Mouse (Mus musculus) right cerebral cortex, postnatal 10 days (tissue): ENCODE data around the gene Sart3.
"Not testable (repeated sequence)": the region's sequence is repeated elsewhere in the genome, so short reads cannot be mapped to it uniquely, and the experiment has no call there.

Experiments
- DNase-seq, 2 experiments: peaks; one replicate each; pipeline ENCODE4 v3.0.0; 2021; ENCODE audit warnings: low spot score in 2 of 2

Gene Sart3

DNA sequence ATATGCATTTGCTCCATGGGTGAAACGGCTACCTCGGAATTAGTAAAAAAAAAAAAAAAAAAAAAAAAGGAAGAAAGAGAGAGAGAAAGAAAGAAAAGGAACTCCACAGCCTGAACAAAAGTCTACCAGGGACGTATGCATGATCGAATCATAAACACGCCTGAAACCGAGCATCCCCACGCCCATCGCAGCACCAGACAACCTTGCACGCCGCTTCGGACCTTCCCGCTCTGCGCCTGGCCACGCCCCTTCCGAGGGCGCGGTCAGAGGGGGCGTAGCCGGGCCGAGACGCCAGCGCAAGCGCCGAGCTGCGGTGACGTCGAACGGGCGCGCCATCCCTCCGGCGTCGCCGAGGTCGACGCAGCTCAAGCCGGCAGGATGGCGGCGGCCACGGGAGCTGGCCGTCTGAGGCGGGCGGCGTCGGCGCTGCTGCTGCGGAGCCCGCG lies at the start of gene Sart3, which contains the start of gene Iscu:
Sart3 (minus strand) TSS at position 61 of the 446 bp plus-strand sequence.
Iscu (plus strand) TSS at position 299 of the 446 bp plus-strand sequence.
- DNase-seq = peak; percentile 95 to 96

DNA sequence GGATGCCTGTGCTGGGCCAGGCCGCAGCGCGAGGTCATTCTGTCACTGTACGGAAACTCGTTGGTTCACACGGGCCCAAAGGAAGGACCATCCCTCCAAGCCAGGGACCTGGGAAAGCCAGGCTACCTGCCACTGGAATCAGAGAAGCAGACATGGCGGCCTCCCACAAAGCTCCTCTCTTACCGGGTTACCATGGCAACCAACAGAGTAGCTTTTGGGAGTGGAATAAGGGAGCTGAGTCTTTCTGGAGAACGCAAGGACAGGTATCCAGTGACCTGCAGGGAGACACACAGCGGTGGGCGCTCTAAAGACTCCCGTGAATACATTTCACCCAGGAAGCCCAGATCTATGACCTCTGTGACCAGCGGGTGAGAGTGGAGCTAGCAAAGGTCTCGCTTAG lies 46.3 kb upstream of the Sart3 start:
- peak in 1 of 2 experiments; percentile 51 for DNase-seq

- peak in 1 of 2 experiments; percentile 76 for DNase-seq
Measured at GRCm38 (mm10) chr5:113815638-113816152, 43.4 kb upstream of the Sart3 start.

DNA sequence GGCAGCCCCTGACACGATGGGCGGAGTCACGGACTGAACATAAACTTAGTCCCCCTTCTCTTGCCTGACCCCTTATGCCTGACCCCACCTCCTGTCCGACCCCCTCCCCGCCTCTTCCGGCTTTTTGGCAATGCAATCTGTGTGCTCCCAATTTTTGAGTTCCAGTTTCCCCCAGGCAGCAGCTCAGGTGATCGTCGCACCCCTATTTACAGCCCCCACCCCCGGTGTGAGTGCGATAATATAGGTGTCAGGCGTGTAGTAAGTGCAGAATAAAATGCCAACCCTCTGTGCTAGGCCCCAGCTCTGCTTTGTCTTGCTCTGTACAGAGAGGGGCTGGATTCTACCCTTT lies 42.7 kb upstream of the Sart3 start:
- DNase-seq = no peak

- DNase-seq = no peak
Measured at GRCm38 (mm10) chr5:113814111-113815040, 42.1 kb upstream of the Sart3 start.

- no peak for DNase-seq
Measured at GRCm38 (mm10) chr5:113813608-113814007, 41.3 kb upstream of the Sart3 start.

- DNase-seq = no peak
Measured at GRCm38 (mm10) chr5:113812638-113813037, 40.3 kb upstream of the Sart3 start.

DNA sequence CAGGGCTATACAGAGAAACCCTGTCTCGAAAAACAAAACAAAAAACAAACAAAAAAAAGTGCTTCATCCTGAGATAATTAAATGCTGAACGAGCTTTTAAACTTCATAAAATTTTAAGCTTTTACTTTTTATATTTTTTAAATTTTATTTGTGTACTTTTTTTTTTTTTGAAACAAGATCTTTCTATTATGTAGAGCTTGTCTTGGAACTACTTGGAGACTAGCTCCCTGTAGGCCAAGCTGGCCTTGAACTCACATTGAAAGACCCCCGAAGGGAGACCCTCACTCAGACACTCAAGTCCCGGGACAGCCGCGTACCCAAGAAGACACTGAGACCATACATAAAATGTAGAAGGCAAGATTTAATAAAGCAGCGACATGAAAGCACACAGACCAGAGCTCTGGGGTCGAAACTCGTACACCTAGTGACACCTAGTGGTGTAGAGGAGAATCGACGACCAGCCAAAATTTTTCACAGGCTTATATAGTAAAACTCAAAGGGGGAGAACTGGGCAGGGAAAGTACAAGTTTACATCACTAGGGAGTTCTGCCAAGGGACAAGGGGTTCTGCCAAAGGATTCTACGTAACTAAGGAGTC lies 39.6 kb upstream of the Sart3 start:
- DNase-seq = not testable (repeated sequence)

DNA sequence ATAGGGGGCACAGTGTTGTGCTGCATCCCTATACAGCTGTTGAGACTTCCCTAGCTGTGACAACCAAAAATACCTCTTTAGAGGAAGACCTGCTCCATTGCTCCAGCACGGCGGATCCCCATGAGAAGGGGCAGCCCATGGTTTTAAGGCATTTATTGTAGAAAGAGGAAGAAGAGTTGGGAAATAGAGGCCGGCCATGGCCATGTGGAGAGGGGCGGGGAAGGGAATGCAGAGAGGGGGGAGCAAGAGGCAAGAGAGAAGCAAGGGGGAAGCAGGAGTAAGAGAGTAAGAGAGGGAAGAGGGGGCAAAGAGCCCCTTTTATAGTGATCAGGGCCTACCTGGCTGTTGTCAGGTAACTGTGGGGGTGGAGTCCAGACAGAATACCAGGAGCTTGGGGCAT lies 37.8 kb upstream of the Sart3 start:
- DNase-seq = no peak

GRCm38 (mm10) chr5:113808177-113808576 lies 35.9 kb upstream of the Sart3 start:
- DNase-seq = no peak

DNA sequence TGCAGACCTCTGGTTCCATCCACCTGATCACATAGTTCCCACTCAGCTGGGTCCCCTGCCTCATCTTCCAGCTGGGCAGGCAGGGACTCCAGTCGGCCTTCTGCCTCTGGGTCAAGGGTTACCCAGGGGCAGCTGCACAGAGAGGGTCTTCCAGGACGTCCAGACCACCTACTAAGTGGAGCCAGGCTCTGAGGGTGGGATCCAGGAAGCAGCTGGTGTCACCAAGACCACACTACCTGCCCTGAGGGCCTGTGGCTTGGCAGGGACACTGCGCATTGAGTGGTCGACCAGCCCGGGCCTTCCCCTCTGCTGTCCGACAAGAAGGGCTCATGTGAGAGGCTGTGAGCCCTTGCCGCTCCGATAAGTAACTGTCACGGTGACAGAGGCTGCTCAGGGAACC lies 35.4 kb upstream of the Sart3 start:
- DNase-seq = no peak

- no peak for DNase-seq
Measured at GRCm38 (mm10) chr5:113806414-113806813, 34.1 kb upstream of the Sart3 start.

DNA sequence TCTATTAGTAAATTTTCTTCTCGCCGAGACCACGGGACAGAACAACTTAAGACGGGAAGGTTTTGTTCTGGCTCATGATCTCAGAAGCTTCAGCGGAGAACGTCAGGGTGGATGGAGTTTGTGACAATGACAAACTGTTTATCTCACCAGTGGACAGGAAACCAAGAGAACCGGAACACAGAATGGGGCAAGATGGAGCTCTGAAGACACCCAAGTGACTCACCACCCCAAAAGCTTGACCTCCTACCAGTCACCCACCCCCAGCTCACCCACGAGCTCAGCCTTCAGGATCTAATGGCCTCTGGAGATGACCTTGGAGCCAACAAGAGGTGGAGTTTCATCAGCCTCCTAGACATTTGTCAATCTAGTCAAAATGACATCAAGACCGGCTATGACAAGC lies 33.0 kb upstream of the Sart3 start:
- DNase-seq = no peak

- DNase-seq = no peak
Measured at GRCm38 (mm10) chr5:113804395-113804966, 32.2 kb upstream of the Sart3 start.

- DNase-seq = peak; percentile 49 to 54
Measured at GRCm38 (mm10) chr5:113800280-113800679, 28.0 kb upstream of the Sart3 start, which contains the start of gene Tmem119. TSS of gene Tmem119 (minus strand) at chr5:113800516.

GRCm38 (mm10) chr5:113799691-113800090 lies 27.4 kb upstream of the Sart3 start:
- no peak for DNase-seq

- no peak for DNase-seq
Measured at GRCm38 (mm10) chr5:113798525-113798924, 26.2 kb upstream of the Sart3 start.

- DNase-seq = no peak
Measured at GRCm38 (mm10) chr5:113797149-113797882, 25.0 kb upstream of the Sart3 start.

DNA sequence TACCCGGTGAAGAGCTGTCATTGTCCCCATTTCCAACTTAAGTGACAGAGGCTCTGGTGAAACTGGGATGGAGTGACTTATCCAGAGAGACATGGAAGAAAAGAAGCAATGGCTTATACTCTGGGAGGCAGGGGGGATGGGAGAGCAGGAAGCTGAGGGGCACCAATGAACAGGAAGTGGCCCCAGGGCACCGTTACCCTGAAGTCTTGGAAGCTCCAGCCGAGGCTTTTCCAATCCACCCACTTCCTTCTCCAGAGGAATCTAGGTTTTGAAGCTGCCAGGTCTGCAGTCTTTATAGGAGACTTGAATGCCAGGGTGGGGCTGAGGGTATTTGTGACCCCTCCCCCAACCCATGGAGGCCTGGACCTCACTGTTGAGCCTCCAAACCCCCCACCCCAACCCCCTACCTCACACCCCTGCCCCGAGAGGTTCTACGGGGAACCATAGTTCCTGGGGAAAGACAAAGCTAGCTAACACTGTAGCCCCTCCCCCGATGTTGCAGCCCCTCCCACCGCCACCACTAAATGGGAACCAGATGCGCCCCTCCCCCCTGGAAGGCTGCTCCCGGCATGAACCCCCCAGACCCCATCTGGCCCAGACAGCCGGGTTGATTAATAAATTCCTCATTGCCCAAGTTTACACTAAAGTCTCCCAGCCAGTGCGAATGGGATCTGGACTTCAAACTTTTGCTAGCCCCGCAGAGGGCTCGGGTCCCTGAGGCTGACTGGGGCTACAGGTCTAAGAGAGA lies 24.3 kb upstream of the Sart3 start:
- DNase-seq = no peak

GRCm38 (mm10) chr5:113791197-113792095 lies 19.1 kb upstream of the Sart3 start:
- no peak for DNase-seq
